Mouse (Mus musculus): ENCODE measurements around the gene Tpt1. TPM values are rescaled to one million over a fixed set of nuclear protein-coding genes. Genes with fewer than 3 reads are reported as not detected.
"Not testable (repeated sequence)": the region's sequence is repeated elsewhere in the genome, so short reads cannot be mapped to it uniquely, and the experiment has no call there.

The Tpt1 gene
- polyA plus RNA-seq, 1 experiment from 2014 or later, result 998 TPM

- no peak overlapping the region for H3K27ac ChIP-seq
- ATAC-seq (ENCODE audit: borderline replicate concordance, extremely low read depth, low FRiP score, low TSS enrichment), result no peak
- no peaks in the 10 kb centered on the region for H3K9me3 ChIP-seq
- no peaks in the 10 kb centered on the region for H3K36me3 ChIP-seq
- no peak overlapping the region for H3K9ac ChIP-seq
- no peak overlapping the region for H3K4me3 ChIP-seq
- 67% methylated on average over 9 of the region's 9 CpGs for WGBS
- H3K27me3 ChIP-seq, result no peaks in the 10 kb centered on the region
- H3K4me1 ChIP-seq, result peaks cover 21% of the 10 kb centered on the region
- H3K4me2 ChIP-seq, result no peak overlapping the region
These were observed 21.9 kb downstream of the Tpt1 start for GRCm38 (mm10) chr14:75866706-75867333.

DNA sequence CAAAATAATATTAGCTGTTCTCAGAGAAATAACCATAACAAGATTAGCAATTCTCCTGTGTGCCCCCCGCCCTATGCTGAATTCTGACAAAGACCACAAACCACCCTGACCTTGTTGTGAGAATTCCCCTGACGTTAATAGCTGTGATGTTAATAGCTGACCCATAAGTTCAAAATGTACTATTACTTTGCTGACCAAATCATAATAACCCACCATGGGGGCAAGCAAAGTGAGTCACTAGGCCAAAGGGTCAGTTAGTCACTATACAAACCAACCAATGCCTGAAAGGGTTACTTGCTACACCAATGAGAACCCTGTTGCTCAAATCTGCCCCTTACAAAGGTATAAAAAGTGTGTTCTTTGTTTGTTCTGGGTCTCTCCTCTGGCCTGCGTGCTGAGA, 23.1 kb downstream of the Tpt1 start:
- not testable (repeated sequence) for H3K4me2 ChIP-seq; ATAC-seq (ENCODE audit: borderline replicate concordance, extremely low read depth, low FRiP score, low TSS enrichment); H3K36me3 ChIP-seq; H3K9me3 ChIP-seq; H3K27me3 ChIP-seq; H3K9ac ChIP-seq; H3K27ac ChIP-seq; H3K4me3 ChIP-seq
- H3K4me1 ChIP-seq, result peaks cover 19% of the 10 kb centered on the region
- WGBS, result 77% methylated on average over 3 of the region's 3 CpGs

GRCm38 (mm10) chr14:75869769-75870363, 25.0 kb downstream of the Tpt1 start:
- Histone ChIP-seq H3K27me3 (no peaks in the 10 kb centered on the region), H3K4me1 (peaks cover 6% of the 10 kb centered on the region; the same call in 1 of the 2 replicates), H3K9me3 (no peaks in the 10 kb centered on the region), H3K4me3 (no peak overlapping the region), H3K36me3 (no peaks in the 10 kb centered on the region), H3K9ac (no peak overlapping the region), H3K4me2 (no peak overlapping the region), H3K27ac (no peak overlapping the region)
- ATAC-seq (ENCODE audit: borderline replicate concordance, extremely low read depth, low FRiP score, low TSS enrichment), result no peak
- 71% methylated on average over 14 of the region's 14 CpGs for WGBS

DNA sequence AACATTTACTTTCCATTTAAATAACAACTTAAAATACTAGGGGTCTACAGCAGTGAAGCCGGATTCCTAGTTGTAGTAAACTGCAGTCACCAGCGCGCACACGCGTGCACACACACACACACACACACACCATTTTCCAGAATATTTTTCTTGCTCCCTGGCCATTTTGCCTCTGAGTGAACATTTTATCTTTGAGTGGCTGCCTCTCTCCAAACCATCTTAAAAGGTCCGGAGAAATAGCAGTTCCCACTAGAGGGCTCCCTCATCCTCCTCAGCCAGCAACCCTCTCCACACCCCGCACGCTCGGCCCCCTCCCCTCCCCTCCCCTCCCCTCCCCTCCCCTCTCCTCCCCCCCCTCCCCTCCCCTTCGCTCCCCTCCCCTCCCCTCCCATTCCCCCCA, 25.7 kb downstream of the Tpt1 start:
- peak overlapping the region; percentile 38 for H3K4me2 ChIP-seq
- H3K4me3 ChIP-seq, result no peak overlapping the region
- H3K27me3 ChIP-seq, result no peaks in the 10 kb centered on the region
- no peak overlapping the region for H3K27ac ChIP-seq
- H3K36me3 ChIP-seq, result no peaks in the 10 kb centered on the region
- H3K9me3 ChIP-seq, result no peaks in the 10 kb centered on the region
- ATAC-seq (ENCODE audit: borderline replicate concordance, extremely low read depth, low FRiP score, low TSS enrichment), result no peak
- no peak overlapping the region for H3K9ac ChIP-seq
- 17% methylated on average over 9 of the region's 10 CpGs for WGBS
- H3K4me1 ChIP-seq, result peaks cover 6% of the 10 kb centered on the region; the same call in 1 of the 2 replicates

DNA sequence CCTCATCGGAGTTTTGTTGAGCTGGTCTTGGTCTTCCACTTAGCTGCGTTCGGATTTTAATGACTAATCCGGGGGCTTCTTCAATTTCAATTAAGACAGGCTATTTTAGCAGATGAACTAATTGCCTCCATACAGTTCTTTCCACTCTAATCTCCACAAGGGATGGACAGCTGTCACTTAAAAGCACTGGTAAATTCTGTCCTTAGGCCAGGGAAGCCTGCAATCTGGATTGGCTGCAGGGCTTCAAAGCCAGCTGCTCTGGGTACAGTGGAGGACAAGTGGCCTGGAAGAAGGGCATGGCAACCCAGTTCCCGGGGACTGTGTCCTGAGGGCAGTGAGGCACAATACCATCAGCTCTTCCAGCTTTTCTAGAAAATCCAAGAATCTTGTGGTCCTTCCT, 26.2 kb downstream of the Tpt1 start:
- 16% methylated on average over 4 of the region's 5 CpGs for WGBS
- no peak overlapping the region for H3K4me2 ChIP-seq

DNA sequence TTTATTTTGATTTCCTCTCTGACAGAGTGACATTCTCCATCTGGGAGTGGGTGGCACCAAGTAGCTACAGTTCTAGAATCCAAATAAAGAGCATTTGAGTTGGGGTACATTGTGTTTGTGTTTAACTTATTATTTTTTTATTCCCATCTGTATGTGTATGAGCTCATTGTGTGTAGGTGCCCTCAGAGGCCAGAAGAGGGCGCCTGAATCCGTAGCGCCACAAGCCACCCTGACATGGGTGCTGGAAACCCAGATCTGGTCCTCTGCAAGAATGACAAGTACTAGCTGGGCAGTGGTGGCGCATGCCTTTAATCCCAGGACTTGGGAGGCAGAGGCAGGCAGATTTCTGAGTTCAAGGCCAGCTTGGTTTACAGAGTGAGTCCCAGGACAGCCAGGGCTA, 26.9 kb downstream of the Tpt1 start:
- H3K4me3 ChIP-seq, result no peak overlapping the region
- WGBS, result 84% methylated on average over 4 of the region's 4 CpGs
- no peaks in the 10 kb centered on the region for H3K36me3 ChIP-seq

More for the DNA sequence above, 26.2 kb downstream of the Tpt1 start:
- no peak overlapping the region for H3K27ac ChIP-seq
- no peaks in the 10 kb centered on the region for H3K36me3 ChIP-seq
- no peak overlapping the region for H3K9ac ChIP-seq
- H3K4me1 ChIP-seq, result peaks cover 7% of the 10 kb centered on the region
- no peak overlapping the region for H3K4me3 ChIP-seq
- no peaks in the 10 kb centered on the region for H3K9me3 ChIP-seq
- ATAC-seq (ENCODE audit: borderline replicate concordance, extremely low read depth, low FRiP score, low TSS enrichment), result no peak
- no peaks in the 10 kb centered on the region for H3K27me3 ChIP-seq

DNA sequence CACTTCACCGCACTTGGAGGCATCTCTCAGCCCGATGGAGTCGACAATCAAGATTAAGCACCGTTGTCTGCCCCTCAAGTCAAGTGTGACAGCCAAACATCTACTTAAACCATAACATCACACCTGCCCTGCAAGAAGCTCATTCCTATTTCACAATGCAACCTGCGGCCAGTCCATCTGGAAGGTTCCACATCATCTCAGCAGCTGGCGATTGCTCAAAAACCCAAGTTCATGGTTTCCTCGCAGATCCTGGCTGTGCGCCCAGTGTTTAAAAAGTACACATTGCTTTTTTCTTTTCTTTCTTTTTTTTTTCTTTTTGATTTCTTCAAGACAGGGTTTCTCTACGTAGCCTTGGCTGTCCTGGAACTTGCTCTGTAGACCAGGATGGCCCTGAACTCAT, 28.7 kb downstream of the Tpt1 start:
- ATAC-seq (ENCODE audit: borderline replicate concordance, extremely low read depth, low FRiP score, low TSS enrichment), result no peak
- peaks cover 14% of the 10 kb centered on the region for H3K4me1 ChIP-seq
- H3K36me3 ChIP-seq, result no peaks in the 10 kb centered on the region
- no peak overlapping the region for H3K4me3 ChIP-seq
- H3K9ac ChIP-seq, result no peak overlapping the region
- no peaks in the 10 kb centered on the region for H3K9me3 ChIP-seq
- H3K27me3 ChIP-seq, result no peaks in the 10 kb centered on the region
- 34% methylated on average over 9 of the region's 9 CpGs for WGBS
- H3K27ac ChIP-seq, result no peak overlapping the region
- no peak overlapping the region for H3K4me2 ChIP-seq

More for the DNA sequence above, 26.9 kb downstream of the Tpt1 start:
- no peak for ATAC-seq (ENCODE audit: borderline replicate concordance, extremely low read depth, low FRiP score, low TSS enrichment)
- no peaks in the 10 kb centered on the region for H3K9me3 ChIP-seq
- H3K27me3 ChIP-seq, result no peaks in the 10 kb centered on the region
- no peak overlapping the region for H3K9ac ChIP-seq
- H3K4me1 ChIP-seq, result peaks cover 14% of the 10 kb centered on the region
- H3K4me2 ChIP-seq, result no peak overlapping the region
- no peak overlapping the region for H3K27ac ChIP-seq

GRCm38 (mm10) chr14:75876320-75877043, 31.6 kb downstream of the Tpt1 start:
- WGBS, result 12% methylated on average over 21 of the region's 21 CpGs
- H3K4me2 ChIP-seq, result peak overlapping the region; percentile 40; the same call in 1 of the 2 replicates
- 0 out of 2 replicates have a peak overlapping the region, but pooled peaks have one; percentile 5 for H3K4me3 ChIP-seq
- H3K9me3 ChIP-seq, result no peaks in the 10 kb centered on the region
- H3K36me3 ChIP-seq, result no peaks in the 10 kb centered on the region
- no peak overlapping the region for H3K27ac ChIP-seq
- H3K27me3 ChIP-seq, result no peaks in the 10 kb centered on the region
- ATAC-seq (ENCODE audit: borderline replicate concordance, extremely low read depth, low FRiP score, low TSS enrichment), result no peak
- H3K4me1 ChIP-seq, result peaks cover 7% of the 10 kb centered on the region
- H3K9ac ChIP-seq, result no peak overlapping the region

DNA sequence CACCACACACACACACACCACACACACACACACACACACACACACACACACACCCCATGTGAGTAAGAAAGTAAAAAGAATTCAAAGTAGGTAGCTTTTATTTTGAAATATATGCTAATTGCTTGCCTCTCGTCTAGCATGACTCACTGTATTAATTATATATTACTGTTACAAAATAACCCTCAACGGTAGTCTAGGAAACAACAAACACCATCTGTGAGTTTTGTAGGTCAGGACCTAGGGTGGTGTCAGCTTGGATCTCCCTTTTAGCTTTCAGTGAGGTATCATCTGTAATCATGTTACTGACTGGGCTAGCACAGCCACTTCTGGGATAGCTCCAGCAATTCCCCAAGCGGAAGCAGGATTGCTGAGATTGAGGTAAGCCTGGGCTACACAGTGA, 32.4 kb downstream of the Tpt1 start:
- Histone ChIP-seq H3K4me2 (no peak overlapping the region), H3K9ac (no peak overlapping the region), H3K27ac (no peak overlapping the region), H3K36me3 (no peaks in the 10 kb centered on the region), H3K4me1 (peaks cover 7% of the 10 kb centered on the region), H3K27me3 (no peaks in the 10 kb centered on the region), H3K4me3 (no peak overlapping the region), H3K9me3 (no peaks in the 10 kb centered on the region)
- ATAC-seq (ENCODE audit: borderline replicate concordance, extremely low read depth, low FRiP score, low TSS enrichment), result no peak
- WGBS, result 67% methylated on average over 3 of the region's 3 CpGs

GRCm38 (mm10) chr14:75878980-75879379, 34.1 kb downstream of the Tpt1 start:
- H3K4me3 ChIP-seq, result no peak overlapping the region
- H3K9me3 ChIP-seq, result no peaks in the 10 kb centered on the region
- no peak overlapping the region for H3K27ac ChIP-seq
- H3K4me2 ChIP-seq, result no peak overlapping the region
- WGBS, result 26% methylated on average over 8 of the region's 8 CpGs
- peaks cover 7% of the 10 kb centered on the region for H3K4me1 ChIP-seq
- H3K9ac ChIP-seq, result no peak overlapping the region
- H3K36me3 ChIP-seq, result no peaks in the 10 kb centered on the region
- no peaks in the 10 kb centered on the region for H3K27me3 ChIP-seq
- ATAC-seq (ENCODE audit: borderline replicate concordance, extremely low read depth, low FRiP score, low TSS enrichment), result no peak

- Histone ChIP-seq H3K9ac (no peak overlapping the region), H3K4me2 (no peak overlapping the region), H3K4me3 (no peak overlapping the region), H3K36me3 (no peaks in the 10 kb centered on the region), H3K27ac (no peak overlapping the region), H3K4me1 (no peaks in the 10 kb centered on the region), H3K9me3 (no peaks in the 10 kb centered on the region), H3K27me3 (no peaks in the 10 kb centered on the region)
- no peak for ATAC-seq (ENCODE audit: borderline replicate concordance, extremely low read depth, low FRiP score, low TSS enrichment)
- WGBS, result 46% methylated on average over 4 of the region's 4 CpGs
These were observed 37.0 kb downstream of the Tpt1 start for GRCm38 (mm10) chr14:75881856-75882255.

GRCm38 (mm10) chr14:75883330-75883729, 38.4 kb downstream of the Tpt1 start:
- no peaks in the 10 kb centered on the region for H3K27me3 ChIP-seq
- no peak overlapping the region for H3K27ac ChIP-seq
- no peak overlapping the region for H3K4me2 ChIP-seq
- H3K9me3 ChIP-seq, result no peaks in the 10 kb centered on the region
- 58% methylated on average over 5 of the region's 5 CpGs for WGBS
- H3K36me3 ChIP-seq, result no peaks in the 10 kb centered on the region
- no peak overlapping the region for H3K4me3 ChIP-seq
- H3K9ac ChIP-seq, result no peak overlapping the region
- H3K4me1 ChIP-seq, result no peaks in the 10 kb centered on the region
- no peak for ATAC-seq (ENCODE audit: borderline replicate concordance, extremely low read depth, low FRiP score, low TSS enrichment)

Measured in lung, embryonic 15.5 days (tissue).